Mouse (Mus musculus) heart, embryonic 13.5 days (tissue): Measurements from ENCODE around the gene Ttf1. TPM values are rescaled to one million over a fixed set of nuclear protein-coding genes. Genes with fewer than 3 reads are reported as not detected.

Experiments used
- ATAC-seq: fragments of 200-750 bp; cut with Nextera tagmentation; 2 replicates; pipeline ENCODE4 v1.8.0; 2017; ENCODE audit warnings: moderate TSS enrichment; ENCODE audit not compliant: insufficient number of reproducible peaks, low FRiP score, low TSS enrichment; ENCODE audit errors: extremely low read depth
- H3K27ac ChIP-seq: fragments of 300-500 bp; sonication (generic); replicated peaks from 2 replicates; pipeline ENCODE4 v1.5.1; 2015; ENCODE audit warnings: moderate library complexity, mild to moderate bottlenecking, inconsistent platforms
- H3K27me3 ChIP-seq: fragments of 300-500 bp; sonication (generic); replicated peaks from 2 replicates; pipeline ENCODE4 v1.6.1; 2015; ENCODE audit warnings: mild to moderate bottlenecking, inconsistent platforms
- H3K36me3 ChIP-seq: fragments of 300-500 bp; sonication (generic); 2 replicates; pipeline ENCODE4 v1.6.1; 2015; ENCODE audit warnings: mild to moderate bottlenecking, inconsistent platforms
- H3K4me1 ChIP-seq: fragments of 300-500 bp; sonication (generic); 2 replicates; pipeline ENCODE4 v1.6.1; 2015; ENCODE audit warnings: inconsistent platforms
- H3K4me2 ChIP-seq: fragments of 300-500 bp; sonication (generic); 2 replicates; pipeline ENCODE4 v1.6.1; 2015; ENCODE audit warnings: inconsistent platforms, mild to moderate bottlenecking, moderate library complexity
- H3K4me3 ChIP-seq: fragments of 300-500 bp; sonication (generic); 2 replicates; pipeline ENCODE4 v1.5.1; 2015; ENCODE audit warnings: moderate library complexity, mild to moderate bottlenecking, inconsistent platforms
- H3K9ac ChIP-seq: fragments of 300-500 bp; sonication (generic); 2 replicates; pipeline ENCODE4 v1.6.1; 2015; ENCODE audit warnings: inconsistent platforms, mild to moderate bottlenecking, moderate library complexity
- H3K9me3 ChIP-seq: fragments of 300-500 bp; sonication (generic); 2 replicates; pipeline ENCODE4 v1.6.1; 2016; ENCODE audit warnings: inconsistent platforms
- WGBS: fragments of 180-500 bp; shearing (Covaris S2); methylation state at CpG from one replicate; pipeline ENCODE4 v1.1.7; 2015; ENCODE audit warnings: mixed read lengths; 5-methylcytosine and 5-hydroxymethylcytosine counted together
- polyA plus RNA-seq: library from polyadenylated mRNA; unstranded; fragments of >200 nt; fragmentation: Nextera tagmentation; extraction: Ambion mirVana; gene quantifications from 2 replicates; pipeline ENCODE4 v1.2.1, GENCODE M21; 2015

Gene Ttf1
- 5.0 and 6.0 TPM in 2 replicates for polyA plus RNA-seq

DNA sequence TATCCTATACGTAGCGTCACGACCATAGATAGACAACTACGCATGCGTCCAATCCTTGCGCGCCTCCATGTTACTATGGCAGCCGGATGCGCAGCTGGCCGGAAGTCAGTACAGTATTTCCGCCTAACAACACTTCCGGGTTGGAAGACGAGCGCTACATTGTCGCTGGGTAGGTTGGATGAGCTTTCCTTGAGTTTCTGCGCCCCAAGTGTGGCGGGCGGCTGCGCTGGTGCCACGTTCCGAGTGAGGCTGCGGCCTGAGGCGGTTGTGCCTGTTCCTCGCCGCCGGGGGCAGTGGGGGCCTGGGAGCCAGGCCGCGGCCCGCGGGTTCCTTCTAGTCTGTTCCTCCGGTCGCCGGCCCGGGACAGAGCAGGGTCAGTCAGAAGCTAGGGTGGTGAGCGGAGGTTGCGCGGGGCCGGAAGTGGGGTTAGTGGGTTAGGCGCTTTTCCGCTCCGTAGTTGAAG is at the start of gene Ttf1:
TSS of gene Ttf1 (plus strand) at position 128 of the 463 bp plus-strand sequence.
- H3K4me2 ChIP-seq = peak within 1 kb of the TSS; percentile 80
- ATAC-seq = peak; percentile 76
- peaks cover 1% of the 10 kb centered on the region; the same call in 1 of the 2 replicates for H3K36me3 ChIP-seq
- H3K27me3 ChIP-seq = peaks cover 30% of the 10 kb centered on the region
- H3K4me1 ChIP-seq = peaks cover 14% of the 10 kb centered on the region
- H3K27ac ChIP-seq = peak within 1 kb of the TSS; percentile 96
- WGBS = under 1% methylated on average over 41 of the region's 41 CpGs
- H3K9ac ChIP-seq = peak within 1 kb of the TSS; percentile 89
- H3K9me3 ChIP-seq = no peaks in the 10 kb centered on the region
- H3K4me3 ChIP-seq = peak within 1 kb of the TSS; percentile 95

DNA sequence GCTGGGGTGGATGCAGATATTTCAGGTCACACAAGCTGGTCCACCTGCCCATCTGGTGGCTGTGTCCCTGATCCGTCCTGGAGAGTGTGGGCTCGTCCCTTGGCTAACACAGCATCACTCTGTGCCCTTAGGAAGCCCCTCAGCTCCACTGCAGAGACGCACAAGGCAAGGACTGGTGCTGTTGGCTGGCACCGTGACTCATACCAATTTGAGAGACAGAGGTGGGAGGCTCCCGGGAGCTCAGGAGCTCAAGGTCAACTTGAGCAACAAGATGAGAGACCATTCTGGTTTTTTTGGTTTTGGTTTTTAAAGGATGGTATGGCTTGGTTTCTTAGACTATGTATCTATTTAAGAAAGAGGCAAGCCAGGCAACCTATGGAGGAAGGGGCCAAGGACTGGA is 47.5 kb upstream of the Ttf1 start:
- Histone ChIP-seq H3K4me1 (peaks cover 14% of the 10 kb centered on the region), H3K4me3 (no peak overlapping the region), H3K4me2 (no peak overlapping the region), H3K9ac (no peak overlapping the region), H3K27ac (no peak overlapping the region), H3K36me3 (no peaks in the 10 kb centered on the region), H3K27me3 (peaks cover 26% of the 10 kb centered on the region), H3K9me3 (no peaks in the 10 kb centered on the region)
- no peak for ATAC-seq
- WGBS = 71% methylated on average over 5 of the region's 5 CpGs

DNA sequence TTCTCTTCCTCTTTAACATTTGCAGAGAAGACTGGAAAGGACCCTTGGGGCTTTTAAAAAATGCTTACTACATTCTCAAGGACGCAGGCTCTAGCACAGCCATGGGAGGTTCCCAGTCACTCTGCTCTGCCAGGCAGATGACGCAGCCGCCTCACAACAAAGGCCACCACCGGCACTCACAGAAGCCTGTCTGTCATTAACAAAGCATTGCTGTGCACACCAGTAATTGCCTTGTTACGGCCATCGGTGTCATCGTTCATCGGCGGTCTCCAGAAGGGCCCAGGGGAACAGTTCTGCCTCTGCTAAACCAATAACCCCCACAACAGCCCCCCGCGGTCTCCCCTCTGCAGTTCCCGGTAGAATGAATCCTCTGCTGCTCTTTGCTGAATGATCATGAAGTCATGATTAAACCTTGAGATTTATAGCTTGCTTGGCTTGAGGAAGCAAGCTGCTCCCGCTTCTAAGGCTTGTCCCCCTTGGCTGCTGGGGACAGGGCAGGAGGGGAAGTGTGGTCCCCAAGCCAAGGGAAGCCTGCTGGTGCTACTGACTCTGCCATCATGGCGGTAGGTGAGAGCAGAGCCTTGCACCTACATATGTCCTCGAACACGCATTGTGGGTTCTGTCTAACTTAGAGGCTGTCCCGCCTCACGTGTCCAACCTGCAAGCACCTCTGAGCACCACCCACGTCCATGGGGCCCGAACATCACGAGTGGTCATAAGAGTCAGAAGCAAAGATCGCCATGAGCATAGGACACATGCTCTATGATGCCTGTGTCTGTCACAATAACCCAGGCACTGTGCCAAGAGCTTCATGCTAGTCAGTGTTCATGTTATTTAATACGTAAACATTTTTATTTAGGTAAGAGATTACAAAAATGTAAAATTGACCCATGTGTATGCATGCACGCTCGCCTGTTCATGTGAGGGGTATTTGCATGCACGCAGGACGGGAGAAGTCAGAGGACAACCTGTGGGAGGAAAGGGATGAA is 43.2 kb upstream of the Ttf1 start:
- Histone ChIP-seq H3K4me2 (peak overlapping the region; percentile 11; the same call in 1 of the 2 replicates), H3K27me3 (no peaks in the 10 kb centered on the region; the same call in none of the 2 replicates), H3K9me3 (no peaks in the 10 kb centered on the region), H3K27ac (no peak overlapping the region), H3K9ac (no peak overlapping the region), H3K36me3 (no peaks in the 10 kb centered on the region), H3K4me3 (no peak overlapping the region), H3K4me1 (peaks cover 3% of the 10 kb centered on the region; the same call in 1 of the 2 replicates)
- no peak for ATAC-seq
- 60% methylated on average over 27 of the region's 27 CpGs for WGBS

DNA sequence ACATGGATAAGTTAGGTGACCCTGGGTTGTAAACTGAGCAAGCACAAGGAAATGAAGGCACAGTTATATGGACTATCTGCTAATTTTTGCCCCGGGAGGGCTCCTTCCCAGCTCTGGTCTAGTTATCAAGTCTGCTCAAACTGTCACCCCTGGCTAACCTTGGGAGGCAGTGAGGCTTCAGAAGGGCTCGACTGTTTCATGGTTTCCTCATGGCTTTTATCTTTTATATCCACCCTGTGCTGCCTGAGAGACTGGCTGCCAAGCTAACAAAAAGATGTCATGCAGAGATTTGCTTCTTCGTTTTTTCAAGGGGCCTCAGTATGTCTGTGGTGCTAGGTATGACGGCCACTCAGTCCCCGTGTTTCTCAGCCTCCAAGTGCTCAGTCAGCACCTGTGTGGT is 41.4 kb upstream of the Ttf1 start:
- Histone ChIP-seq H3K27ac (no peak overlapping the region), H3K9ac (no peak overlapping the region), H3K36me3 (no peaks in the 10 kb centered on the region), H3K4me2 (no peak overlapping the region), H3K4me1 (peaks cover 3% of the 10 kb centered on the region; the same call in 1 of the 2 replicates), H3K4me3 (no peak overlapping the region), H3K9me3 (no peaks in the 10 kb centered on the region), H3K27me3 (no peaks in the 10 kb centered on the region; the same call in none of the 2 replicates)
- 41% methylated on average over 5 of the region's 5 CpGs for WGBS
- ATAC-seq = no peak

DNA sequence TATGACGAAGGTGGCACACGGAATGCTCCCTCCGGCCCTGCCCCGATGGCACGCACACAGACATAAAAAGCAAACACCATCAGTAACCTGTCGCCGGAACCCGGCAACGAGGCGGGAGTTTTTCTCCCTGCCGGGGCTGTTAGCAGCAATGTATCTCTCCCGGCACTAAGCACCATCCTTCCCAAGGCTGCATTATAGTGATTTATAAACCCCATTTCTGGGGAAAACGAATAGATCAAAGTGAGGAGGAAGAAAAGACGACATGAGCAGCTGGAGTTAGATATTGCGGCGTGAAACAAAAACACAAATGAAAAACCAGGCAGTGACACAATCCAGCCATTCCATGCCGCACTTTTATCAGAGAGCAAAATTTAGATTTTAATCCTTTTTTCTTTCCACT is 39.0 kb upstream of the Ttf1 start:
- WGBS = 66% methylated on average over 17 of the region's 17 CpGs
- H3K27me3 ChIP-seq = no peaks in the 10 kb centered on the region; the same call in 1 of the 2 replicates
- H3K4me2 ChIP-seq = no peak overlapping the region
- no peak overlapping the region for H3K27ac ChIP-seq
- H3K9ac ChIP-seq = no peak overlapping the region
- H3K4me3 ChIP-seq = no peak overlapping the region
- ATAC-seq = no peak
- H3K9me3 ChIP-seq = no peaks in the 10 kb centered on the region
- no peaks in the 10 kb centered on the region for H3K36me3 ChIP-seq
- H3K4me1 ChIP-seq = peaks cover 7% of the 10 kb centered on the region; the same call in 1 of the 2 replicates

DNA sequence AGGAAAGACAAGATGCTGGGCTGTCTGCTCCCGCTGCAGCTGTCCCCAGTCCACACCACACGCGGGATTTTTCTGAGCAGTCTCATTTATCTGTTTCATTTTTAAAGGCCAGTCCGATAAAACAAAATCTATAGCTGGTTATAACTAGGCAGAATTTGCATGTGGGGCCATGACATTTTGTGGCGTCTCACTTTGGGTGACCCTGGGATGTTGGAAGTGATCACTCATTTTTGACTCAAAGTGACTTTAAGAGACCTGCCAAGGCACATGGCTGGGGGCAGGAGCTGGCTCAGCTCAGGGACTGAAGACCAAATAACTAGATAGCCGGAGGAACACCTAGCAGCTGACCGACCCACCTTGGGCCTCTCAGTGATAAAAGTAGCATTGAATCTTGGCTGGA is 37.1 kb upstream of the Ttf1 start:
- 79% methylated on average over 7 of the region's 7 CpGs for WGBS
- H3K9ac ChIP-seq = no peak overlapping the region
- H3K4me2 ChIP-seq = no peak overlapping the region
- no peak overlapping the region for H3K27ac ChIP-seq
- no peaks in the 10 kb centered on the region; the same call in 1 of the 2 replicates for H3K27me3 ChIP-seq
- 0 out of 2 replicates have a peak, but pooled peaks cover 3% of the 10 kb centered on the region for H3K4me1 ChIP-seq
- no peak for ATAC-seq
- H3K36me3 ChIP-seq = no peaks in the 10 kb centered on the region
- no peaks in the 10 kb centered on the region for H3K9me3 ChIP-seq
- H3K4me3 ChIP-seq = no peak overlapping the region

DNA sequence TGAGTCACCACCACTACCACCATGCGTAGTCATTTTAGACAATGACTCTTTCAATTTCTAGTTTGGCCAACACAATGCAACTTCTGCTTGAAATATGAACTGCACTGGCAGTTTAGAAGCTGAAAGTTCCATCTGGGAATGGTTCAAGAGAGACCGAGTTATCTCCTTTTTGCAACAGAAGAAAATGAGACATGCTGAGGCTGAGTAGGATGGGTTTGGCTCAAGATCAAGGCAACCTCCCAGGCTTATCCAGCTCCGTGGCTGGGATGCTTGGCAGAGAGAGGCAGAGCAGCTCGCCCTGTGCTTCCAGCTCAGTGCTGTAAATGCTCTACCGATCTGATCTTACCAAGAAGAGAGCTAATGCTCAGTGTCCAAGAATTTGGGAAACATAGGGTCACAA is 34.8 kb upstream of the Ttf1 start:
- Histone ChIP-seq H3K9me3 (no peaks in the 10 kb centered on the region), H3K36me3 (no peaks in the 10 kb centered on the region), H3K9ac (no peak overlapping the region), H3K4me3 (no peak overlapping the region), H3K4me1 (peaks cover 11% of the 10 kb centered on the region), H3K27me3 (peaks cover 13% of the 10 kb centered on the region), H3K4me2 (no peak overlapping the region), H3K27ac (no peak overlapping the region)
- 62% methylated on average over 5 of the region's 5 CpGs for WGBS
- no peak for ATAC-seq

DNA sequence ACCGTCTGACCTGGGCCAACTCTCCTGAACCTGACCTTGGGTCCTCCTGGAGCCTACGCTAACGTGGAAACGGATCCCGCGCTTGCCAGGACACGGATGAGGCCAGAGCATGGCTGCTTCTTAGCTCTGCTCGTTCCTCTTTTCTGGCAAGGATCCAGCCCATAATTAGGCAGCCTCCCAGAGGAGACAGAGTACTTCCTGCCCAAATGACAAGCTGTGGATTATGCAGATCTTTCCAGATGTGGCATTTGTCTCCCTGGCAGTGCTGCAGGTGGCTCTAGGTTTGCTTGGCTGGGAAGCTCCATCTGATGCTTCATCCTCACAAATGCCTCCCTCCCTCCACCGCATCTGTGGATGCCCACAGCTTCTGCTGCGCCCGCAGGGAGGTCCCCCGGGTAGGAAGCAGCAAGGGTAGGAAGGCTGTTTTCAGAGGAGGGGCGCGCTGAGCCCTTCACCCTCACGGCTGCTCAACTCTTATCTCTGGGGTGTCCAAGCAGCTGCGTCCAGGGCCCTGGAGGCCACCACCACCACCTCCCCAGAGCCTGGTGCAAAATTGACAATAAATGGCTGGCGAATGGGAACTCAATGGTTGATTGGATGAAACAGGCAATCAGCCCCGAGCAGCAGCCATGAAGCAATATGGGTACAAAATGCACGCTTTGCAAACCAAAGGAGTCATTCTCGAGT is 29.9 kb upstream of the Ttf1 start:
- H3K4me1 ChIP-seq = peaks cover 13% of the 10 kb centered on the region
- no peak overlapping the region for H3K9ac ChIP-seq
- no peaks in the 10 kb centered on the region for H3K36me3 ChIP-seq
- ATAC-seq = no peak
- H3K27ac ChIP-seq = no peak overlapping the region
- 32% methylated on average over 20 of the region's 20 CpGs for WGBS
- no peaks in the 10 kb centered on the region for H3K9me3 ChIP-seq
- H3K4me3 ChIP-seq = no peak overlapping the region
- H3K27me3 ChIP-seq = peaks cover 25% of the 10 kb centered on the region
- H3K4me2 ChIP-seq = no peak overlapping the region

DNA sequence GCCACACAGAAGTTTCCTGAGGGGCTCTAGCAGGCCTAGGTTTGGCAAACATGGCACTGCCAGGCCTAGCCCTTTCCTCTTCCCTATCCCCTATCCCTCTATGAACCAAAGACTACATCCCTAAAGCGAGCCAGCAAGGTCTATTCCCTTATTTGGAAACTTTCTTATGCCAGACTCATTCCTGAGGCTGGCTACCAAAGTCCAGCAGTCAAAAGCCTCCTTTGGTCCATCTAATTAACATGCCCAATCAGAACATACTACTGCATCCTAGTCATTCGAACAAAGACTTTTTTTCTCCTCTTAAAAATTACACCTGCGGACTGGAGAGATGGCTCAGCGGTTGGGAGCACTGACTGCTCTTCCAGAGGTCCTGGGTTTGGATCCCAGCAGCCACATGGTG is 28.1 kb upstream of the Ttf1 start:
- no peak overlapping the region for H3K27ac ChIP-seq
- 75% methylated on average over 4 of the region's 4 CpGs for WGBS
- H3K4me1 ChIP-seq = peaks cover 10% of the 10 kb centered on the region
- no peak overlapping the region for H3K4me3 ChIP-seq
- H3K4me2 ChIP-seq = no peak overlapping the region
- no peaks in the 10 kb centered on the region for H3K36me3 ChIP-seq
- H3K9ac ChIP-seq = no peak overlapping the region
- no peaks in the 10 kb centered on the region for H3K9me3 ChIP-seq
- ATAC-seq = no peak
- H3K27me3 ChIP-seq = peaks cover 32% of the 10 kb centered on the region

DNA sequence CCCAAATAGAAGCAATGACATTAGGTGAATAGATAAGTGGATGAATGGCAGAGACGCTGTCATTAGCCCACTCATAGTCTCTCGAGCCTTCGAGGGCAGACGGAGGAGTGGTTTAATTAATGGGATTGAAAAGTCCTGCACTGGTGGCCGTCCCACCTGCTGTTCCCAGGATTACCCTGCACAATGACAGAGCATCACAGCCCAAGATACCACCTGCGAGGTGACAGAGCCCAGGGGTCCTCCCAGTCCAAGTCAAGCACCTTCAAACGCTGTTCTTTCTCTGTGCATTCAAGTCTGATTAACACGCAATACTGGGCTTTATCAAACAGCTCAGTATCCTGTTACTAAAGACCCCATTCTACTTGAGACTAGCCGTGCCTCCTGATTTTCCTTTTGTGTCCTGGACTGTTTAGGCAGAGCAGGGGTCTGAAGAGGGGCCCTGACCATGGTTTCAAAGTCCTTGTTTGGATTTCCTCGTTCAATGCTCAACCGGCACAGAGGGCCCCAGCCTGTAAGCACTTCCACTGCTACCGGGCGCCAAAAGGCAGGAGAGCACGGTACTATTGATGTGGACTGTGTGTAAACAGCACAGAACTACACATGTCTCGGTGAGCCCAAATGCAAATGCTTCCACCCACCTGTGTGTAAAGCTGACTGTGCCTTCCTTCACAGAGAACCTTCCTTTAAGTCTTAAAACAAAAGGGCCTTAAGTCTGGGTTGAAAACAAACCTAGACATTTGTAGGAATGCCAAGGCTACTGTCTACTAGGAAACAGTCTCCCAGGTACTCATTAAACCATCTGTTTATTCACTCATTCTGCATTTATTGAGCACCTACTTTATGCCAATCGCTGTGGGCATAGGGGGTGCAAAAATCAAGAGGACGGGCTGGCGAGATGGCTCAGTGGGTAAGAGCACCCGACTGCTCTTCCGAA is 25.3 kb upstream of the Ttf1 start:
- peaks cover 7% of the 10 kb centered on the region for H3K4me1 ChIP-seq
- H3K9me3 ChIP-seq = no peaks in the 10 kb centered on the region
- H3K27me3 ChIP-seq = peaks cover 47% of the 10 kb centered on the region
- no peak for ATAC-seq
- 50% methylated on average over 20 of the region's 20 CpGs for WGBS
- H3K4me3 ChIP-seq = no peak overlapping the region
- no peaks in the 10 kb centered on the region for H3K36me3 ChIP-seq
- no peak overlapping the region for H3K9ac ChIP-seq
- H3K4me2 ChIP-seq = no peak overlapping the region
- no peak overlapping the region for H3K27ac ChIP-seq
